Mouse (Mus musculus) gonadal fat pad, adult 2 months (tissue): Measurements from ENCODE around the gene Mlxip. TPM values are rescaled to one million over a fixed set of nuclear protein-coding genes. Genes with fewer than 3 reads are reported as not detected.

Experiments
- polyA plus RNA-seq: library from polyadenylated mRNA; depleted of rRNA; stranded (reverse); fragments of >200 nt; gene quantifications from 2 replicates; pipeline ENCODE4 v1.2.3, GENCODE M21; 2012; rRNA removed

The Mlxip gene
- polyA plus RNA-seq, 1 experiment, result 33.4 TPM

Other genes with a start within 250 kb of the Mlxip start
- 28.0 and 36.1 TPM in 2 replicates for gene Psmd9, start 225.4 kb upstream of the Mlxip start, polyA plus RNA-seq
- gene Hpd, start 212.1 kb upstream of the Mlxip start, polyA plus RNA-seq, result 0.34 and 4.3 TPM in 2 replicates
- gene Wdr66, start 142.7 kb upstream of the Mlxip start, polyA plus RNA-seq, result 2.5 and 3.0 TPM in 2 replicates
- gene Bcl7a, start 51.0 kb upstream of the Mlxip start, polyA plus RNA-seq, result 10.2 and 14.7 TPM in 2 replicates
- gene Lrrc43, start 94.5 kb downstream of the Mlxip start, polyA plus RNA-seq, result 0.53 and 0.79 TPM in 2 replicates
- gene Il31, start 94.7 kb downstream of the Mlxip start, polyA plus RNA-seq, result not detected in 2 replicates
- gene B3gnt4, start 115.7 kb downstream of the Mlxip start, polyA plus RNA-seq, result 0.41 and 0.42 TPM in 2 replicates
- gene Diablo, start 129.4 kb downstream of the Mlxip start, polyA plus RNA-seq, result 51.5 and 65.9 TPM in 2 replicates
- gene Gm49027, start 130.7 kb downstream of the Mlxip start, polyA plus RNA-seq, result 0.53 and 1.4 TPM in 2 replicates
- gene Vps33a, start 178.2 kb downstream of the Mlxip start, polyA plus RNA-seq, result 20.7 and 22.1 TPM in 2 replicates